Mouse (Mus musculus) embryonic fibroblast, embryonic 13.5 days (primary cell): Measurements from ENCODE around the gene Dcakd.

Experiments
- CTCF ChIP-seq: IDR thresholded peaks from 2 replicates; pipeline ENCODE4 v1.5.1; 2011; ENCODE audit warnings: mild to moderate bottlenecking, control low read depth, low read length, moderate library complexity, borderline replicate concordance; ENCODE audit not compliant: insufficient read depth
- POLR2A ChIP-seq: IDR thresholded peaks from 2 replicates; pipeline ENCODE4 v1.6.1; 2011; ENCODE audit warnings: low read depth, mild to moderate bottlenecking, control low read depth, low read length, moderate library complexity

DNA sequence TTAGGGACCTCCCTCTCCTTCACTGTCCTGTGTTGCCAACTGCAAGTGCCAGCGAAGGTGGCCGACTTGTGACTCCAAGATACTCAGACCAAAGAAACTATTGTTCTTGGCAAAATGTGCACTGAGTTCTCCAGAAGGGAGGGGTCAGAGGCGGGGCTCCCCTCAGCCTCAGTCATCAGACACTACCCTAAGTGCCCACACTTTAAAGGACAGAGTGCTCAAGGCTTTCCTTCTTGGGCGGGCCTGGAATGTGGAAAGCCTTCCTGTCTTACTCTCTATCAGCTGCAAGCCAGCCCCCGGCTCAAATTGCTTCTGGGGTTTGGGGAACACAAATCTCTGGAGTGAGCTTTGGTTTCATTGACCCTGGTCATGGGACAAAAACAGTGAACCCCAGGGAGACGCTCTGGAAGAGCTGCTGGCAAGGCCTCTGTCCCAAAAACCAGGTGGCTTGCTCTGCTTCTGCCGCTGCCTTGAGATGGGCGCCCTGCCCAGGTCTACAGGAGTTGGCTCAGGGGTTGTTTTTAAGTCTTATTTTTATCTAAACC lies 39.4 kb upstream of the Dcakd start:
- no peak for TF ChIP-seq CTCF
- no peak for TF ChIP-seq POLR2A
